Mouse (Mus musculus): ENCODE measurements around the gene Edrf1. TPM values are rescaled to one million over a fixed set of nuclear protein-coding genes. Genes with fewer than 3 reads are reported as not detected.

The Edrf1 gene
- 27.0 and 29.7 TPM in 2 replicates for polyA plus RNA-seq (2016; fragmentation: Nextera tagmentation; extraction: Ambion mirVana)

GRCm38 (mm10) chr7:133637361-133638305 lies at the start of gene Edrf1:
TSS of gene Edrf1 (plus strand) at chr7:133637543.
- Histone ChIP-seq H3K9me3 (no peaks in the 10 kb centered on the region), H3K36me3 (replicated peaks) (peaks cover 36% of the 10 kb centered on the region), H3K27ac (replicated peaks) (peak within 1 kb of the TSS; percentile 94), H3K27me3 (replicated peaks; ENCODE audit: low read depth, poor library complexity, severe bottlenecking) (no peaks in the 10 kb centered on the region), H3K4me3 (peak within 1 kb of the TSS; percentile 93), H3K4me1 (peaks cover 25% of the 10 kb centered on the region)
- peak; percentile 99 for DNase-seq (ENCODE audit: low spot score)
- under 1% methylated on average over 81 of the region's 81 CpGs for WGBS

DNA sequence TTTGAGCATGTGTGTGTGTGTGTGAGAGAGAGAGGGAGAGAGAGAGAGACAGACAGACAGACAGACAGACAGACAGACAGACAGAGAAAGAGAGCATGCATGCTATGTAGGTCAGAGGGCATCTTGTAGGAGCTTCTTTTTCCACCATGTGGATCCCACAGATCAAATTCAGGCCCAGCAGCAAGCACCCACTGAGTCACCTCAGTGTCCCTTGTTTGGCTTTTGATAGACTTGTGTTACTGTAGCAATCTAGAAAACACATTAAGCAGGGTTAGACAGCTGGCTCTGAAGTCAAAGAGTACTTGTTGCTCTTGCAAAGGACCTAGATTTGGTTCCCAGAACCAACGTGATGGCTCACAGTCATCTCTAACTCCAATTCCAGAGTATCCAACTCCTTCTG lies 45.6 kb upstream of the Edrf1 start:
- H3K36me3 ChIP-seq (replicated peaks), result no peaks in the 10 kb centered on the region
- DNase-seq (ENCODE audit: low spot score), result no peak
- WGBS, result 78% methylated on average over 1 of the region's 1 CpGs
- no peaks in the 10 kb centered on the region for H3K9me3 ChIP-seq
- no peak overlapping the region for H3K4me3 ChIP-seq
- H3K27ac ChIP-seq (replicated peaks), result no peak overlapping the region
- H3K4me1 ChIP-seq, result 0 out of 2 replicates have a peak, but pooled peaks cover 4% of the 10 kb centered on the region
- H3K27me3 ChIP-seq (replicated peaks; ENCODE audit: low read depth, poor library complexity, severe bottlenecking), result no peaks in the 10 kb centered on the region

GRCm38 (mm10) chr7:133600558-133600957 lies 36.8 kb upstream of the Edrf1 start:
- no peaks in the 10 kb centered on the region for H3K36me3 ChIP-seq (replicated peaks)
- H3K9me3 ChIP-seq, result no peaks in the 10 kb centered on the region
- H3K4me3 ChIP-seq, result no peak overlapping the region
- peaks cover 6% of the 10 kb centered on the region; the same call in 1 of the 2 replicates for H3K4me1 ChIP-seq
- 65% methylated on average over 1 of the region's 1 CpGs for WGBS
- H3K27me3 ChIP-seq (replicated peaks; ENCODE audit: low read depth, poor library complexity, severe bottlenecking), result no peaks in the 10 kb centered on the region
- no peak for DNase-seq (ENCODE audit: low spot score)
- H3K27ac ChIP-seq (replicated peaks), result no peak overlapping the region

DNA sequence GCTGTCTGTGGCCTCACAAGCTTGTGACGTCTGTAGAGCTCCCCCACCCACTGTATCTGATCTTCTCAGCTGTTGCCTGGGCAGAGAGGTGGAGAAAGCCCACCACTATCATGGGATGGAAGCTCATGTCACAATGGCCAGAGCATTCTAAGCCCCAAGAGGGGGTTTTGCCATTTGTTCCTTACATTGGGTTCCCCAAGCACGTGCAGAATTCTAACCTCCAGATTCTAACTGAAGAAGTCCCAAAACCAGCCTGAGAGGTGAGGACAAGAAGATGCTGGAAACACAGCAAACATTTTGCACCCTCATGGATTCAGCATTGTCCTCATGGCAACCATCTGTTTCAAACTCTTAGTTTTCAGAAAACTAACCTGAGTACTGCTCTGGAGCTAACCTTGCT lies 35.3 kb upstream of the Edrf1 start, which contains the start of gene Tex36:
TSS of gene Tex36 (minus strand) at position 101 of the 400 bp plus-strand sequence.
- DNase-seq (ENCODE audit: low spot score), result no peak
- no peaks in the 10 kb centered on the region for H3K36me3 ChIP-seq (replicated peaks)
- no peaks in the 10 kb centered on the region for H3K9me3 ChIP-seq
- H3K27ac ChIP-seq (replicated peaks), result no peak within 1 kb of the TSS
- H3K4me3 ChIP-seq, result no peak within 1 kb of the TSS
- H3K4me1 ChIP-seq, result peaks cover 6% of the 10 kb centered on the region; the same call in 1 of the 2 replicates
- WGBS, result 53% methylated on average over 2 of the region's 2 CpGs
- H3K27me3 ChIP-seq (replicated peaks; ENCODE audit: low read depth, poor library complexity, severe bottlenecking), result no peaks in the 10 kb centered on the region

GRCm38 (mm10) chr7:133603156-133603555 lies 34.2 kb upstream of the Edrf1 start:
- 79% methylated on average over 2 of the region's 2 CpGs for WGBS
- Histone ChIP-seq H3K9me3 (no peaks in the 10 kb centered on the region), H3K27ac (replicated peaks) (no peak overlapping the region), H3K36me3 (replicated peaks) (no peaks in the 10 kb centered on the region), H3K4me3 (no peak overlapping the region), H3K4me1 (peaks cover 11% of the 10 kb centered on the region), H3K27me3 (replicated peaks; ENCODE audit: low read depth, poor library complexity, severe bottlenecking) (no peaks in the 10 kb centered on the region)
- no peak for DNase-seq (ENCODE audit: low spot score)

DNA sequence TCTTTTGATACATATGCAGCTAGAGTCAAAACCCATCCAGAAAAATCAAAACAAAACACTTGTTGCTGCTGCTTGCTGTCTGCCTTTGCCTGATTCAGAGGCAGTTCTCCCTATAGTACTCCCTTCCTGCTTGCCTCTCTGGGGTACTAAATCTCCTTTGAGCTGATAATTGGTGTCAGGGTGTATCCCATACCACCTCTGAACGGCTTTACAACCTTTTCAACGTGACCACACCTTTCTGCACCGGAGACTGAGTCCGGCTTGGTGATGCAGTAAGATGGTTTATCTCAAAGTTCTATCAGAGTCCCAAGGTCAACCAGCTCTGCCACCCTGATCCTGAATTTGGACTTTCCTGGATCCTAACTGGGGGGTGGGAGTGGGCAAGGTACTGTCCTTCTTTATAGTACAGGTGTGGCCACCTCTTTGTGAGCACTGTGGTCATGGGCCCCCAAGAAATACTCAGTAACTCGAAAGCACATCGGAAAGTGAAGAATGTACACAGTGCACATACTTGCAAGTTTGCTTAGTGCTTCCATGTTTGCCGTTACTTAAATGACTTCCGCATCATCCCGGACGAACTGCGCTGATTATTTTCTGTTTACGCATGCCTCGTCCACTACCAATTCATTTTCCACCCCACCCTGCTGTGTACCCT lies 32.8 kb upstream of the Edrf1 start:
- no peak for DNase-seq (ENCODE audit: low spot score)
- H3K4me3 ChIP-seq, result no peak overlapping the region
- 83% methylated on average over 13 of the region's 13 CpGs for WGBS
- no peaks in the 10 kb centered on the region for H3K9me3 ChIP-seq
- no peak overlapping the region for H3K27ac ChIP-seq (replicated peaks)
- no peaks in the 10 kb centered on the region for H3K36me3 ChIP-seq (replicated peaks)
- no peaks in the 10 kb centered on the region for H3K27me3 ChIP-seq (replicated peaks; ENCODE audit: low read depth, poor library complexity, severe bottlenecking)
- H3K4me1 ChIP-seq, result peaks cover 25% of the 10 kb centered on the region

GRCm38 (mm10) chr7:133607331-133607730 lies 30.0 kb upstream of the Edrf1 start:
- H3K27me3 ChIP-seq (replicated peaks; ENCODE audit: low read depth, poor library complexity, severe bottlenecking), result no peaks in the 10 kb centered on the region

DNA sequence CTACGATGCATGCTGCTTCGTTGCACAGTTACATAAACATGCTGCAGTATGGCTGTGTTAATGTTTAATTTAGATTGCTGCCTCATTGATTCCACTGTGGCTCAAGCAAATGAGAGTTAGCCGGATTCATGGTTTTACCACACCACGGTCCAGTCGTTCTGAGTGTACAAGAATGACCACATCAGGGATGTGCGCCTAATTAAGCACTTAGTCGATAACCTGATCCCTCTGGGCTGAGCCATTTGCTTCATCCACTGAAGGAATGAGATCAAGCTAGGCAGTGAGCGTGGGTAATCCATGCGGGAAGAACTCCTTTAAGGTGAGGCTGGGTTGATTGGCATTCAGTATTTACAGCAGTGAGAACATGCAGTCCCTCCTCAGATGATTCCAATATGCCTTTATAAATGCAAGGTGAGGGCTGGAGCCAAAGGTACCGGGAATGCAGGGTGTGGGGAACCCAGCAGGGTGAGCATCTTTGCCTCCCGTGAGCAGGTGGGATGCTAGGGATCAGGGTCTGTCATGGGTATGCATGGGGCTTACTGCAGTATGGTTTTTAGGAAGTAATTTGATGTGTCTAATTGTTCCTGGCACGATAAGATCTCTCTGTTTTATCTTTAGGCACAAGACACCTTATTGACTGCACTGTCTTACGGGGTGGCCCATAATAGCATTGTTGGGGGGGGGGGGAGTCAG lies 29.3 kb upstream of the Edrf1 start:
- Histone ChIP-seq H3K4me1 (peaks cover 31% of the 10 kb centered on the region), H3K36me3 (replicated peaks) (no peaks in the 10 kb centered on the region), H3K27me3 (replicated peaks; ENCODE audit: low read depth, poor library complexity, severe bottlenecking) (no peaks in the 10 kb centered on the region), H3K27ac (replicated peaks) (no peak overlapping the region), H3K9me3 (no peaks in the 10 kb centered on the region), H3K4me3 (no peak overlapping the region)
- no peak for DNase-seq (ENCODE audit: low spot score)
- WGBS, result 71% methylated on average over 13 of the region's 13 CpGs

More at GRCm38 (mm10) chr7:133607331-133607730, 30.0 kb upstream of the Edrf1 start:
- no peaks in the 10 kb centered on the region for H3K9me3 ChIP-seq
- no peak overlapping the region for H3K27ac ChIP-seq (replicated peaks)
- H3K4me1 ChIP-seq, result peaks cover 31% of the 10 kb centered on the region
- no peaks in the 10 kb centered on the region for H3K36me3 ChIP-seq (replicated peaks)
- H3K4me3 ChIP-seq, result no peak overlapping the region
- 85% methylated on average over 5 of the region's 5 CpGs for WGBS
- DNase-seq (ENCODE audit: low spot score), result no peak

GRCm38 (mm10) chr7:133608631-133609340 lies 28.6 kb upstream of the Edrf1 start:
- WGBS, result 77% methylated on average over 13 of the region's 13 CpGs
- H3K9me3 ChIP-seq, result no peaks in the 10 kb centered on the region
- no peaks in the 10 kb centered on the region for H3K27me3 ChIP-seq (replicated peaks; ENCODE audit: low read depth, poor library complexity, severe bottlenecking)
- H3K4me1 ChIP-seq, result peaks cover 31% of the 10 kb centered on the region
- H3K36me3 ChIP-seq (replicated peaks), result no peaks in the 10 kb centered on the region
- no peak overlapping the region for H3K4me3 ChIP-seq
- H3K27ac ChIP-seq (replicated peaks), result no peak overlapping the region
- DNase-seq (ENCODE audit: low spot score), result no peak

DNA sequence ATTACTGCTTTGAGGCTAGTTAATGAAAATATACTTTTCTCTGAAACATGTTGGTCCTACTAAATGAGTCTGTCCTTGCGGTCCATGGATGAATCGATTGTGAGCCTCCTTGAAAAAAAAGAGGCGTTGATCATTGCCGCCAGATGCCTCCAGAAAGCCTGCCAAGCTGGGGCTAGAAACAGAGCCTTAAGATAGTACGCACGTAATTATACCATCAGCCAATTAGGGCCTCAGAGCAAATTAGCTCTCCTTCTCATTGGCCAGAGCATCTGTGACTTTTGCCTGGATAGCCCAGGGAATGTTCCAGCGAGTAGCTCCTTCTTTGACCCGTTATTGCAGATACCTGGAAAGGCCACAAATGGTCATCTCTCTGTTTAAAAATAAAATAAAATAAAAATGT lies 27.8 kb upstream of the Edrf1 start:
- Histone ChIP-seq H3K4me1 (peaks cover 31% of the 10 kb centered on the region), H3K36me3 (replicated peaks) (no peaks in the 10 kb centered on the region), H3K27ac (replicated peaks) (no peak overlapping the region), H3K4me3 (no peak overlapping the region), H3K27me3 (replicated peaks; ENCODE audit: low read depth, poor library complexity, severe bottlenecking) (no peaks in the 10 kb centered on the region), H3K9me3 (no peaks in the 10 kb centered on the region)
- 71% methylated on average over 8 of the region's 8 CpGs for WGBS
- DNase-seq (ENCODE audit: low spot score), result no peak

GRCm38 (mm10) chr7:133612981-133613380 lies 24.4 kb upstream of the Edrf1 start:
- Histone ChIP-seq H3K9me3 (no peaks in the 10 kb centered on the region), H3K27me3 (replicated peaks; ENCODE audit: low read depth, poor library complexity, severe bottlenecking) (no peaks in the 10 kb centered on the region), H3K36me3 (replicated peaks) (no peaks in the 10 kb centered on the region), H3K27ac (replicated peaks) (no peak overlapping the region), H3K4me3 (no peak overlapping the region), H3K4me1 (peaks cover 22% of the 10 kb centered on the region)
- no peak for DNase-seq (ENCODE audit: low spot score)
- WGBS, result 74% methylated on average over 2 of the region's 2 CpGs

GRCm38 (mm10) chr7:133620721-133621120 lies 16.6 kb upstream of the Edrf1 start:
- WGBS, result 60% methylated on average over 11 of the region's 11 CpGs
- H3K4me3 ChIP-seq, result no peak overlapping the region

More at GRCm38 (mm10) chr7:133620721-133621120, 16.6 kb upstream of the Edrf1 start:
- H3K27me3 ChIP-seq (replicated peaks; ENCODE audit: low read depth, poor library complexity, severe bottlenecking), result no peaks in the 10 kb centered on the region
- no peaks in the 10 kb centered on the region for H3K36me3 ChIP-seq (replicated peaks)
- peaks cover 10% of the 10 kb centered on the region for H3K4me1 ChIP-seq
- DNase-seq (ENCODE audit: low spot score), result peak; percentile 33
- no peaks in the 10 kb centered on the region for H3K9me3 ChIP-seq
- no peak overlapping the region for H3K27ac ChIP-seq (replicated peaks)

Measured in embryonic facial prominence, embryonic 10.5 days (tissue).